Mouse (Mus musculus): ENCODE measurements at regions not wholly inside any gene's neighbourhood (a gene's known extent, or its start where the extent isn't known, plus 50 kb on each side); places are given as distances from the start of the nearest gene placed in this dataset.
A peak's percentile ranks its signal among the peaks of the same experiment; 100 is the strongest.

- H3K79me2 ChIP-seq (ENCODE audit: control insufficient read depth, insufficient read depth, low read length, poor library complexity) = no peaks in the 10 kb centered on the region
- H3K36me3 ChIP-seq (ENCODE audit: control insufficient read depth in 1 of 2, insufficient read depth in 2 of 2, low read length in 2 of 2) = no peaks in the 10 kb centered on the region
- H3K27ac ChIP-seq (ENCODE audit: control insufficient read depth, low read depth, low read length) = no peak overlapping the region
- H3K27me3 ChIP-seq (ENCODE audit: control insufficient read depth in 1 of 2, insufficient read depth in 2 of 2, low read length in 2 of 2) = no peaks in the 10 kb centered on the region
- H3K9me3 ChIP-seq (replicated peaks; ENCODE audit: insufficient read depth, low read length) = no peaks in the 10 kb centered on the region
- H3K4me1 ChIP-seq (ENCODE audit: control insufficient read depth in 1 of 2, insufficient read depth in 2 of 2, low read length in 2 of 2) = no peaks in the 10 kb centered on the region
- no peak overlapping the region for H3K9ac ChIP-seq (ENCODE audit: control insufficient read depth, low read depth, low read length, poor library complexity, severe bottlenecking)
- no peak for TF ChIP-seq MXI1 (IDR thresholded peaks at IDR 0.05; ENCODE audit: low read depth, low read length)
- no peak for TF ChIP-seq ZKSCAN1 (IDR thresholded peaks at IDR 0.05; ENCODE audit: low read depth, low read length)
- TF ChIP-seq MYB (IDR thresholded peaks at IDR 0.05; ENCODE audit: low read depth, low read length) = no peak
- no peak for TF ChIP-seq GATA1 (IDR thresholded peaks at IDR 0.05; ENCODE audit: low read depth, low read length)
- TF ChIP-seq BHLHE40 (IDR thresholded peaks at IDR 0.05; ENCODE audit: borderline replicate concordance, low read depth, low read length) = no peak
- TF ChIP-seq POLR2AphosphoS2 (IDR thresholded peaks at IDR 0.05; ENCODE audit: low read length) = no peak
- no peak for TF ChIP-seq MAX (IDR thresholded peaks at IDR 0.05; ENCODE audit: low read length)
- DNase-seq (ENCODE audit: low read depth, low spot score) = no peak
- no peak overlapping the region for H3K4me3 ChIP-seq (ENCODE audit: control insufficient read depth in 1 of 2, insufficient read depth in 1 of 2, low read depth in 2 of 2, low read length in 2 of 2)
Measured at GRCm38 (mm10) chr7:136137831-136138602, 421.9 kb upstream of the Mki67 start.

GRCm38 (mm10) chr7:136142832-136143231, 426.7 kb upstream of the Mki67 start:
- Histone ChIP-seq H3K36me3 (ENCODE audit: control insufficient read depth in 1 of 2, insufficient read depth in 2 of 2, low read length in 2 of 2) (no peaks in the 10 kb centered on the region), H3K27me3 (ENCODE audit: control insufficient read depth in 1 of 2, insufficient read depth in 2 of 2, low read length in 2 of 2) (no peaks in the 10 kb centered on the region), H3K4me1 (ENCODE audit: control insufficient read depth in 1 of 2, insufficient read depth in 2 of 2, low read length in 2 of 2) (no peaks in the 10 kb centered on the region), H3K4me3 (ENCODE audit: control insufficient read depth in 1 of 2, insufficient read depth in 1 of 2, low read depth in 2 of 2, low read length in 2 of 2) (no peak overlapping the region), H3K27ac (ENCODE audit: control insufficient read depth, low read depth, low read length) (no peak overlapping the region), H3K9ac (ENCODE audit: control insufficient read depth, low read depth, low read length, poor library complexity, severe bottlenecking) (no peak overlapping the region), H3K9me3 (replicated peaks; ENCODE audit: insufficient read depth, low read length) (no peaks in the 10 kb centered on the region), H3K79me2 (ENCODE audit: control insufficient read depth, insufficient read depth, low read length, poor library complexity) (no peaks in the 10 kb centered on the region)
- peak; percentile 3 for DNase-seq (ENCODE audit: low read depth, low spot score)
- peak; percentile 20 for TF ChIP-seq RAD21 (IDR thresholded peaks at IDR 0.05; ENCODE audit: low read depth, low read length)
- no peak for TF ChIP-seq SMC3 (IDR thresholded peaks at IDR 0.05; ENCODE audit: low read depth, low read length)

- H3K27me3 ChIP-seq (ENCODE audit: control insufficient read depth in 1 of 2, insufficient read depth in 2 of 2, low read length in 2 of 2) = no peaks in the 10 kb centered on the region
- no peaks in the 10 kb centered on the region for H3K4me1 ChIP-seq (ENCODE audit: control insufficient read depth in 1 of 2, insufficient read depth in 2 of 2, low read length in 2 of 2)
- no peak overlapping the region for H3K9ac ChIP-seq (ENCODE audit: control insufficient read depth, low read depth, low read length, poor library complexity, severe bottlenecking)
- no peaks in the 10 kb centered on the region for H3K9me3 ChIP-seq (replicated peaks; ENCODE audit: insufficient read depth, low read length)
- H3K4me3 ChIP-seq (ENCODE audit: control insufficient read depth in 1 of 2, insufficient read depth in 1 of 2, low read depth in 2 of 2, low read length in 2 of 2) = no peak overlapping the region
- no peaks in the 10 kb centered on the region for H3K36me3 ChIP-seq (ENCODE audit: control insufficient read depth in 1 of 2, insufficient read depth in 2 of 2, low read length in 2 of 2)
- no peaks in the 10 kb centered on the region for H3K79me2 ChIP-seq (ENCODE audit: control insufficient read depth, insufficient read depth, low read length, poor library complexity)
- no peak for DNase-seq (ENCODE audit: low read depth, low spot score)
- H3K27ac ChIP-seq (ENCODE audit: control insufficient read depth, low read depth, low read length) = no peak overlapping the region
- no peak for TF ChIP-seq MYC (IDR thresholded peaks at IDR 0.05; ENCODE audit: low read depth, low read length)
- TF ChIP-seq POLR2AphosphoS2 (IDR thresholded peaks at IDR 0.05; ENCODE audit: low read length) = no peak
- no peak for TF ChIP-seq GABPA (IDR thresholded peaks at IDR 0.05; ENCODE audit: low read depth, low read length)
- no peak for TF ChIP-seq RCOR1 (IDR thresholded peaks at IDR 0.05; ENCODE audit: low read depth, low read length)
- no peak for TF ChIP-seq MEF2A (IDR thresholded peaks at IDR 0.05; ENCODE audit: extremely low read depth, insufficient replicate concordance, low read depth, low read length, poor library complexity, severe bottlenecking)
- no peak for TF ChIP-seq GATA1 (IDR thresholded peaks at IDR 0.05; ENCODE audit: low read depth, low read length)
- TF ChIP-seq ZKSCAN1 (IDR thresholded peaks at IDR 0.05; ENCODE audit: low read depth, low read length) = no peak
- TF ChIP-seq ZMIZ1 (IDR thresholded peaks at IDR 0.05; ENCODE audit: low read depth, low read length) = no peak
- no peak for TF ChIP-seq CHD1 (IDR thresholded peaks at IDR 0.05; ENCODE audit: low read depth, low read length)
- TF ChIP-seq POLR2AphosphoS5 (IDR thresholded peaks at IDR 0.05; ENCODE audit: borderline replicate concordance, low read depth, low read length) = no peak
Measured at GRCm38 (mm10) chr7:136150196-136150595, 434.0 kb upstream of the Mki67 start.

Data from MEL (cell line).